In the genomic region with DNA sequence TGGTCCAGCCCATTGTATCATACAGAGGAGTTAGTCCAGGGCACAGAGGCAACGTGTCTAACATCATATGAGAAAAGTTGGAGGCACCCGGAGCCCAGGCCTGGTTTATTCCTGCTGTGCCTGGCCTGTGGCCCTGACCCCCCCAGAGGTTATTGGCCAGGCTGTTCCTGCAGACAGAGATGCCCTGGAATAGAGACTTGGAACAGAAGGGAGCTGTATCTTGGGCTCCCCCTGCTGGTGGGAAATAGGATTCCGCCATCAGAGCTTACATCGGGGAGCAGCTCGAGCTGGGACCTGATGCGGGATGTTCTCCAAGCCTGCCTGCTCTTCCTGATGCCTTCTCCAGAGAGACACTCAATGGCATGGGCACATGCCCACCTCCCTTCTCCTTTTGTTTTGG, we compare ENCODE assay signal across 8 mouse cellular contexts. TPM values are rescaled to one million over a fixed set of nuclear protein-coding genes. Genes with fewer than 3 reads are reported as not detected.
DNase-seq lines count a peak whose midpoint lies in the region; ATAC-seq and TF ChIP-seq lines count a peak whose summit lies in the region.

No protein-coding gene starts in this region.

- H3K9ac ChIP-seq in heart, embryonic 11.5 days (ENCODE audit: low read depth, low read length): no peak overlapping the region
- H3K9ac ChIP-seq in intestine, embryonic 15.5 days: no peak overlapping the region
- H3K9ac ChIP-seq in midbrain, embryonic 11.5 days (ENCODE audit: low read length): no peak overlapping the region

- whole genome bisulfite sequencing in heart, embryonic 11.5 days (ENCODE audit: insufficient replicate concordance): 4% methylated on average over 6 of the region's 6 CpGs
- 3% methylated on average over 6 of the region's 6 CpGs for WGBS in intestine, embryonic 15.5 days
- 10% methylated on average over 6 of the region's 6 CpGs for WGBS in midbrain, embryonic 11.5 days
- WGBS in spleen, adult 2 months: 19% methylated on average over 6 of the region's 6 CpGs

- H3K36me3 ChIP-seq in heart, embryonic 11.5 days (ENCODE audit: control insufficient read depth, insufficient read depth, low read length): no peaks in the 10 kb centered on the region
- H3K36me3 ChIP-seq in intestine, embryonic 15.5 days: no peaks in the 10 kb centered on the region
- H3K36me3 ChIP-seq in midbrain, embryonic 11.5 days (ENCODE audit: control insufficient read depth, insufficient read depth, low read length): no peaks in the 10 kb centered on the region
- H3K36me3 ChIP-seq in spleen, adult 2 months (ENCODE audit: control insufficient read depth, insufficient read depth, low read length): no peaks in the 10 kb centered on the region

- H3K4me2 ChIP-seq in heart, embryonic 11.5 days: no peak overlapping the region
- no peak overlapping the region for H3K4me2 ChIP-seq in intestine, embryonic 15.5 days (replicated peaks)
- H3K4me2 ChIP-seq in midbrain, embryonic 11.5 days: no peak overlapping the region

- TF ChIP-seq CTCF in spleen, adult 2 months (IDR thresholded peaks at IDR 0.05; ENCODE audit: extremely low read depth, insufficient read depth, insufficient read length, insufficient replicate concordance): peak; percentile 82

- no peaks in the 10 kb centered on the region for H3K9me3 ChIP-seq in heart, embryonic 11.5 days (replicated peaks; ENCODE audit: control insufficient read depth, low read length)
- no peaks in the 10 kb centered on the region for H3K9me3 ChIP-seq in intestine, embryonic 15.5 days
- no peaks in the 10 kb centered on the region for H3K9me3 ChIP-seq in midbrain, embryonic 11.5 days (ENCODE audit: control insufficient read depth, low read length)

- no peak for TF ChIP-seq POLR2A in spleen, adult 2 months (IDR thresholded peaks at IDR 0.05; ENCODE audit: low read depth, low read length)

- intact Hi-C loops in left cerebral cortex, postnatal 14 days (cut with DNase I): loop anchor here (5.0 kb wide), 1 partner anchor 115 kb away; the partner anchor contains the start of gene Ankrd2

- ATAC-seq in heart, embryonic 11.5 days (replicated peaks; ENCODE audit: insufficient number of reproducible peaks, low FRiP score, low TSS enrichment): no peak
- peak; percentile 31 for ATAC-seq in intestine, embryonic 15.5 days
- ATAC-seq in midbrain, embryonic 11.5 days (ENCODE audit: low FRiP score): 0 out of 2 replicates have a peak, but pooled peaks have one; percentile 41

- peak; percentile 99 for DNase-seq in heart, adult 11 months
- DNase-seq in cerebellum, postnatal 25 days: peak; percentile 92
- peak; percentile 89 to 92 for DNase-seq in frontal cortex, postnatal 36 days (ENCODE audit: low spot score in 2 of 2)
- peak; percentile 85 to 93 for DNase-seq in left cerebral cortex, postnatal 14 days (ENCODE audit: low spot score in 2 of 2)
- peak; percentile 98 for DNase-seq in midbrain, embryonic 11.5 days (ENCODE audit: low spot score, missing footprints)
- DNase-seq in spleen, adult 2 months (ENCODE audit: low read depth in 1 of 2, low spot score in 2 of 2): peak; percentile 29 to 60

- H3K4me3 ChIP-seq in heart, embryonic 11.5 days (ENCODE audit: low read depth, low read length): no peak overlapping the region
- H3K4me3 ChIP-seq in intestine, embryonic 15.5 days (replicated peaks): no peak overlapping the region
- no peak overlapping the region for H3K4me3 ChIP-seq in midbrain, embryonic 11.5 days (ENCODE audit: low read depth, low read length)
- no peak overlapping the region for H3K4me3 ChIP-seq in spleen, adult 2 months (ENCODE audit: extremely low read depth, insufficient read depth, insufficient read length)

- H3K27ac ChIP-seq in heart, embryonic 11.5 days (ENCODE audit: low read depth, low read length): no peak overlapping the region
- 0 out of 2 replicates have a peak overlapping the region, but pooled peaks have one; percentile 36 for H3K27ac ChIP-seq in intestine, embryonic 15.5 days
- no peak overlapping the region for H3K27ac ChIP-seq in midbrain, embryonic 11.5 days (ENCODE audit: low read depth, low read length)
- H3K27ac ChIP-seq in spleen, adult 2 months (ENCODE audit: insufficient read depth, low read length): no peak overlapping the region

- peaks cover 30% of the 10 kb centered on the region for H3K4me1 ChIP-seq in heart, embryonic 11.5 days (ENCODE audit: control insufficient read depth, insufficient read depth, low read length)
- peaks cover 34% of the 10 kb centered on the region for H3K4me1 ChIP-seq in intestine, embryonic 15.5 days (replicated peaks)
- peaks cover 5% of the 10 kb centered on the region for H3K4me1 ChIP-seq in midbrain, embryonic 11.5 days (ENCODE audit: control insufficient read depth, insufficient read depth, low read length)
- H3K4me1 ChIP-seq in spleen, adult 2 months (ENCODE audit: control insufficient read depth, insufficient read depth, insufficient read length): peaks cover 11% of the 10 kb centered on the region

- H3K27me3 ChIP-seq in heart, embryonic 11.5 days (ENCODE audit: control insufficient read depth, insufficient read depth, low read length): no peaks in the 10 kb centered on the region; the same call in 1 of the 2 replicates
- no peaks in the 10 kb centered on the region; the same call in 1 of the 2 replicates for H3K27me3 ChIP-seq in intestine, embryonic 15.5 days (replicated peaks)
- H3K27me3 ChIP-seq in midbrain, embryonic 11.5 days (ENCODE audit: control insufficient read depth, insufficient read depth, low read length): peaks cover 18% of the 10 kb centered on the region
- peaks cover 7% of the 10 kb centered on the region for H3K27me3 ChIP-seq in spleen, adult 2 months (ENCODE audit: control insufficient read depth, insufficient read depth, low read length)

RNA-seq across cellular contexts. Expression of gene Marveld1, which starts 4.8 kb away (rescaled TPM):
- polyA plus RNA-seq in heart, embryonic 11.5 days (2014; fragmentation: Nextera tagmentation; extraction: Ambion mirVana): 13.9 and 14.4 TPM in 2 replicates
- polyA plus RNA-seq in intestine, embryonic 15.5 days (2015; fragmentation: Nextera tagmentation; extraction: Ambion mirVana): 9.4 and 12.3 TPM in 2 replicates
- total RNA-seq in left cerebral cortex, postnatal 14 days (2021): 10 to 100 TPM; 10.3 to 11.1 TPM
- polyA plus RNA-seq in midbrain, embryonic 11.5 days (2014; fragmentation: Nextera tagmentation; extraction: Ambion mirVana): 5.3 and 5.9 TPM in 2 replicates
- 52.6 and 76.5 TPM in 2 replicates for polyA plus RNA-seq in spleen, adult 2 months (2012; rRNA removed)

RNA-seq across cellular contexts. Expression of gene Zfyve27, which starts 11.8 kb away (rescaled TPM):
- polyA plus RNA-seq in heart, embryonic 11.5 days (2014; fragmentation: Nextera tagmentation; extraction: Ambion mirVana): 11.6 and 13.5 TPM in 2 replicates
- polyA plus RNA-seq in intestine, embryonic 15.5 days (2015; fragmentation: Nextera tagmentation; extraction: Ambion mirVana): 20.6 and 21.5 TPM in 2 replicates
- total RNA-seq in left cerebral cortex, postnatal 14 days (2021): 10 to 100 TPM; 93.8 to 94.6 TPM
- 15.6 and 16.2 TPM in 2 replicates for polyA plus RNA-seq in midbrain, embryonic 11.5 days (2014; fragmentation: Nextera tagmentation; extraction: Ambion mirVana)
- 49.4 and 49.5 TPM in 2 replicates for polyA plus RNA-seq in spleen, adult 2 months (2012; rRNA removed)

RNA-seq across cellular contexts. Expression of gene Avpi1, which starts 23.1 kb away (rescaled TPM):
- polyA plus RNA-seq in heart, embryonic 11.5 days (2014; fragmentation: Nextera tagmentation; extraction: Ambion mirVana): 29.5 and 31.1 TPM in 2 replicates
- polyA plus RNA-seq in intestine, embryonic 15.5 days (2015; fragmentation: Nextera tagmentation; extraction: Ambion mirVana): 36.4 and 40.7 TPM in 2 replicates
- 10 to 100 TPM; 28.8 to 29.0 TPM for total RNA-seq in left cerebral cortex, postnatal 14 days (2021)
- polyA plus RNA-seq in midbrain, embryonic 11.5 days (2014; fragmentation: Nextera tagmentation; extraction: Ambion mirVana): 11.1 and 12.9 TPM in 2 replicates
- polyA plus RNA-seq in spleen, adult 2 months (2012; rRNA removed): 13.4 and 18.2 TPM in 2 replicates

RNA-seq across cellular contexts. Expression of gene Sfrp5, which starts 50.1 kb away (rescaled TPM):
- polyA plus RNA-seq in heart, embryonic 11.5 days (2014; fragmentation: Nextera tagmentation; extraction: Ambion mirVana): 5.7 and 6.1 TPM in 2 replicates
- polyA plus RNA-seq in intestine, embryonic 15.5 days (2015; fragmentation: Nextera tagmentation; extraction: Ambion mirVana): 9.2 and 14.0 TPM in 2 replicates
- total RNA-seq in left cerebral cortex, postnatal 14 days (2021): under 1 TPM; 0.31 to 0.80 TPM
- polyA plus RNA-seq in midbrain, embryonic 11.5 days (2014; fragmentation: Nextera tagmentation; extraction: Ambion mirVana): 0.11 and 0.14 TPM in 2 replicates
- 0.19 and 0.28 TPM in 2 replicates for polyA plus RNA-seq in spleen, adult 2 months (2012; rRNA removed)

Comparison
In these comparisons a context has a peak if more than half of its experiments do, and no peak if none do; other contexts are left out.
1. DNase-seq: peak in every context shown above with its lines; median percentile 99 in heart, adult 11 months; 98 in midbrain, embryonic 11.5 days; 92 in cerebellum, postnatal 25 days; 90 in frontal cortex, postnatal 36 days; 89 in left cerebral cortex, postnatal 14 days; 44 in spleen, adult 2 months.